Mouse (Mus musculus): ENCODE data around the gene Aoc2. TPM values are rescaled to one million over a fixed set of nuclear protein-coding genes. Genes with fewer than 3 reads are reported as not detected.
A peak's percentile ranks its signal among the peaks of the same experiment; 100 is the strongest.

Aoc2 gene
- polyA plus RNA-seq, 1 experiment from 2014 or later: 3.5 TPM

DNA sequence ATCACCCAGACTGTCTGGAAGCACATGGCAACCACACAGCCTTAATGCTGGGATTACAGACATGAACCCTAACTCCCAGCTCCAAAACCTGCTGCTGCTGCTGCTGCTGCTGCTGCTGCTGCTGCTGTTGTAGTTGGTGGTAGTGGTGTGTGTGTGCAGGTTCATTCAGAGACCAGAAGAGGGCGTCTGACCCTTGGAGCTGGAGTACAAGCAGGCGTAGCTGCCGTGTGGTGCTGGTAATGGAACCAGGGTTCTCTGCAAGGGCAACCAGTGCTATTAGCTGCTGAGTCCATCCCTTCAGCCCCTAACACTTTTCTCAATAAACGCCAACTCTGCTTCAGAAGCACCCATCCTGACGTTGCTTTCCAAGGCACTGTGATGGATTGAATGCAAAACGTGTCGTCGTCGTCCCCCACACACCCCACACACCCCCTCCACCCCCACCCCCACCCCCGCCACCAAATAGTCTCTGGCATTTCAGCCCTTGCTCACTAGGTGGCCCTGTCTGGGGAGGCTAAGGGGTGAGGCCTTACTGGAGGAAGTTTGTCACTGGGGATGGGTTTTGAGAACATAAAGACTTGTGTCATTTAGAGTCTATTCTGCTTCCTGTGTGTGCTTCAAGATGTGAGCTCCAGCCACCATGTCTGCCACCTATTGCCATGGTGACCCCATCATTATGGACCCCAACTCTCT is 22.4 kb downstream of the Aoc2 start:
- Histone ChIP-seq H3K27ac (no peak overlapping the region), H3K4me3 (no peak overlapping the region), H3K27me3 (no peaks in the 10 kb centered on the region), H3K4me2 (replicated peaks) (no peak overlapping the region), H3K36me3 (no peaks in the 10 kb centered on the region), H3K9me3 (replicated peaks) (no peaks in the 10 kb centered on the region), H3K9ac (no peak overlapping the region), H3K4me1 (no peaks in the 10 kb centered on the region)
- 77% methylated on average over 10 of the region's 10 CpGs for WGBS
- ATAC-seq (ENCODE audit: low FRiP score): no peak

- WGBS: 72% methylated on average over 7 of the region's 7 CpGs
These were observed 23.9 kb downstream of the Aoc2 start for GRCm38 (mm10) chr11:101348774-101349173.

GRCm38 (mm10) chr11:101349216-101349615 is 24.4 kb downstream of the Aoc2 start:
- Histone ChIP-seq H3K4me2 (replicated peaks) (no peak overlapping the region), H3K27ac (no peak overlapping the region), H3K4me1 (no peaks in the 10 kb centered on the region), H3K36me3 (no peaks in the 10 kb centered on the region), H3K27me3 (no peaks in the 10 kb centered on the region), H3K9me3 (replicated peaks) (no peaks in the 10 kb centered on the region), H3K9ac (no peak overlapping the region), H3K4me3 (no peak overlapping the region)
- 86% methylated on average over 3 of the region's 3 CpGs for WGBS
- no peak for ATAC-seq (ENCODE audit: low FRiP score)

More at GRCm38 (mm10) chr11:101348774-101349173, 23.9 kb downstream of the Aoc2 start:
- Histone ChIP-seq H3K36me3 (no peaks in the 10 kb centered on the region), H3K4me3 (no peak overlapping the region), H3K27ac (no peak overlapping the region), H3K9me3 (replicated peaks) (no peaks in the 10 kb centered on the region), H3K4me1 (no peaks in the 10 kb centered on the region), H3K9ac (no peak overlapping the region), H3K27me3 (no peaks in the 10 kb centered on the region), H3K4me2 (replicated peaks) (no peak overlapping the region)
- ATAC-seq (ENCODE audit: low FRiP score): no peak

GRCm38 (mm10) chr11:101351100-101351720 is 26.3 kb downstream of the Aoc2 start:
- H3K27ac ChIP-seq: no peak overlapping the region
- ATAC-seq (ENCODE audit: low FRiP score): no peak
- no peaks in the 10 kb centered on the region for H3K9me3 ChIP-seq (replicated peaks)
- H3K4me1 ChIP-seq: no peaks in the 10 kb centered on the region
- H3K36me3 ChIP-seq: no peaks in the 10 kb centered on the region
- H3K9ac ChIP-seq: no peak overlapping the region
- no peak overlapping the region for H3K4me3 ChIP-seq
- H3K4me2 ChIP-seq (replicated peaks): no peak overlapping the region
- WGBS: 67% methylated on average over 11 of the region's 11 CpGs
- H3K27me3 ChIP-seq: no peaks in the 10 kb centered on the region

DNA sequence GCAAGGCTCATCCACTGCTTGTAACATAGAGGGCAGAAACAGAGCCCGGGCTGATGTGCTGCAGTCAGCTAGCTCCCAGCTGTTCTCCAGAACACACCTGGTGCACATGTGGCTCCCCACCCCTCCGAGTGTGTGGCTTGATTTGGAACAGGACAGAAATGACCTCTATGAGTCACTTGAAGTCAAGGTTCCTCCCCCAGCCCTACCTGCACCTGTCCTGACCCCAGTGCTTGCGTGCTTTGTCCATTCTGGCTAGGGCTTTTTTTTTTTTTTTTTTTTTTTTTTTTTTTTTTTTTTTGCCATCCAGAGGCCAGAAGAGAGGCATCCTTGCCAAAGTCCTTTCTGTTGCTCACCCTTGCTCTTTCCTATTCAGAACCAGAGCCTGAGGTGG is 26.9 kb downstream of the Aoc2 start:
- Histone ChIP-seq H3K27ac (no peak overlapping the region), H3K36me3 (no peaks in the 10 kb centered on the region), H3K4me2 (replicated peaks) (no peak overlapping the region), H3K4me1 (no peaks in the 10 kb centered on the region), H3K27me3 (no peaks in the 10 kb centered on the region), H3K4me3 (no peak overlapping the region), H3K9me3 (replicated peaks) (no peaks in the 10 kb centered on the region), H3K9ac (no peak overlapping the region)
- no peak for ATAC-seq (ENCODE audit: low FRiP score)
- 86% methylated on average over 3 of the region's 3 CpGs for WGBS

DNA sequence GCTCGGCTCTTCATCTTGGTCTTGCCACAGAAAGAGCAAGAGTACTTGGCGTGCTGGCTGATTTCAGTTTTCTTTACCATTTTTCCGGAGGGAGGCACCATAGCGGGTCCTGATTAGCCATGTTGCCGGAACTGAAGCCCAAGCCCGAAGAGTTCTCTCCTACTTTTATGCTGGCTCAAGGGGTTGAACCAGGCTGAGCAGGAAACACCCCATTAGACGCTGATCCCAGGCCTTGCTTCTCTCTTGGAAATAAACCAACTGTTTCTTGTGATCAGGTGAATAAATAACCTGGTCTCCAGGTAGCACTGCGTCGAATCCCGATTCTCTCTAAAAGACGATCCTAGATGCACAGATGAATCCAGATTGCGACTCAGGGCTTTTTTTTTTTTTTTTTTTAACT is 28.6 kb downstream of the Aoc2 start:
- Histone ChIP-seq H3K4me1 (no peaks in the 10 kb centered on the region), H3K4me2 (replicated peaks) (no peak overlapping the region), H3K9ac (no peak overlapping the region), H3K27ac (no peak overlapping the region), H3K4me3 (no peak overlapping the region), H3K9me3 (replicated peaks) (no peaks in the 10 kb centered on the region), H3K36me3 (no peaks in the 10 kb centered on the region), H3K27me3 (no peaks in the 10 kb centered on the region)
- no peak for ATAC-seq (ENCODE audit: low FRiP score)
- WGBS: 92% methylated on average over 12 of the region's 12 CpGs

GRCm38 (mm10) chr11:101354438-101355010 is 29.7 kb downstream of the Aoc2 start:
- 90% methylated on average over 5 of the region's 5 CpGs for WGBS
- ATAC-seq (ENCODE audit: low FRiP score): no peak
- no peaks in the 10 kb centered on the region for H3K9me3 ChIP-seq (replicated peaks)

GRCm38 (mm10) chr11:101355916-101356315 is 31.1 kb downstream of the Aoc2 start:
- no peak overlapping the region for H3K9ac ChIP-seq
- H3K27ac ChIP-seq: no peak overlapping the region
- no peak overlapping the region for H3K4me3 ChIP-seq
- no peaks in the 10 kb centered on the region for H3K9me3 ChIP-seq (replicated peaks)
- no peaks in the 10 kb centered on the region for H3K27me3 ChIP-seq
- WGBS: 88% methylated on average over 2 of the region's 2 CpGs
- no peak for ATAC-seq (ENCODE audit: low FRiP score)
- H3K36me3 ChIP-seq: no peaks in the 10 kb centered on the region
- H3K4me2 ChIP-seq (replicated peaks): no peak overlapping the region
- no peaks in the 10 kb centered on the region for H3K4me1 ChIP-seq

More at GRCm38 (mm10) chr11:101354438-101355010, 29.7 kb downstream of the Aoc2 start:
- no peak overlapping the region for H3K4me2 ChIP-seq (replicated peaks)
- H3K36me3 ChIP-seq: no peaks in the 10 kb centered on the region
- no peak overlapping the region for H3K4me3 ChIP-seq
- H3K4me1 ChIP-seq: no peaks in the 10 kb centered on the region
- no peak overlapping the region for H3K27ac ChIP-seq
- no peaks in the 10 kb centered on the region for H3K27me3 ChIP-seq
- H3K9ac ChIP-seq: no peak overlapping the region

GRCm38 (mm10) chr11:101357505-101358182 is 32.8 kb downstream of the Aoc2 start:
- Histone ChIP-seq H3K4me2 (replicated peaks) (no peak overlapping the region), H3K36me3 (no peaks in the 10 kb centered on the region), H3K9ac (no peak overlapping the region), H3K27me3 (no peaks in the 10 kb centered on the region), H3K9me3 (replicated peaks) (no peaks in the 10 kb centered on the region), H3K4me3 (no peak overlapping the region), H3K4me1 (no peaks in the 10 kb centered on the region), H3K27ac (no peak overlapping the region)
- no peak for ATAC-seq (ENCODE audit: low FRiP score)
- whole genome bisulfite sequencing: 82% methylated on average over 3 of the region's 3 CpGs

DNA sequence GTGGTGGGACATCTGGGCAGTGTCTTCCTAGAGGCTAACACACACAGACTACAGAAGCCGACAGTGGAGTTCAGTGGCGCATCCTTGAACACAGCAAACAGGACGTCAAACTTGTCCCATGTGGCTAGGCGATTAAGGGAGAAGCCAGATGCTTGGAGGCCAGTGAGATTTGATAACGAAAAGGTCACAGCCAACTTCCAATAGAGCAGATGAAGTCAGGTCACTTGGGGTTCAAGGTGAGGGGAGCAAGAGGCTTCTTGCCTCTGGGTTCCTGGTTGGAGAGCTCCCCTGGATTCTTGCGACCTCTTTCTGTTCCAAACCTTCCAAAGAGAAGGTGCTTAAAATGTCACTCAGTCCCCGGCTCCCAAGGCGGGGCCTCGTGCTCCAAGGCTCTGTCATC is 34.9 kb downstream of the Aoc2 start:
- Histone ChIP-seq H3K4me3 (no peak overlapping the region), H3K9ac (no peak overlapping the region), H3K27me3 (no peaks in the 10 kb centered on the region), H3K36me3 (no peaks in the 10 kb centered on the region), H3K4me1 (no peaks in the 10 kb centered on the region), H3K27ac (no peak overlapping the region), H3K9me3 (replicated peaks) (no peaks in the 10 kb centered on the region), H3K4me2 (replicated peaks) (no peak overlapping the region)
- WGBS: 79% methylated on average over 9 of the region's 9 CpGs
- ATAC-seq (ENCODE audit: low FRiP score): no peak

DNA sequence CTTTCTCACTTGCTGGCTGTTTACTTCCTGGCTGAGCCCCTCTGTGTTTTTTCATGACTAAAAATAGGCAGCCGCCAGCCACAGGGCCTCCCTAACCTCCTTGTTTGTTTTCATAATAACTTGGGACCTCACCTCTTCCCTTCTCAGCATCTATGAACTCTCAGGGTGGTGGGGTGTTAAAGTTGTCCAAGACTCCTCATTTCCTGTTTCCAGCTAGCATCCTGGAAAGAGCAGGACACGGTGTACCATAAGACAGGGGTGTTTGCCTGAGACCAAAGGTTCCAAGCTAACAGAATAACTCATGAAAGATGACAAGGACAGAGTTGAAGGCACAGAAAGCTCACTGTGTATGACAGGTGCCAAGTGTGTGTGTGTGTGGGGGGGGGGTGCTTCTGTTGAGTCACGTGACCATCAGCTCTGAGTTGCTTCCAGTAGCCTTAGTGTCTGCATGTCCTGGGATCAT is 35.8 kb downstream of the Aoc2 start:
- Histone ChIP-seq H3K4me1 (no peaks in the 10 kb centered on the region), H3K9ac (no peak overlapping the region), H3K36me3 (no peaks in the 10 kb centered on the region), H3K4me2 (replicated peaks) (no peak overlapping the region), H3K9me3 (replicated peaks) (no peaks in the 10 kb centered on the region), H3K27ac (0 out of 2 replicates have a peak overlapping the region, but pooled peaks have one; percentile 30), H3K27me3 (no peaks in the 10 kb centered on the region), H3K4me3 (no peak overlapping the region)
- ATAC-seq (ENCODE audit: low FRiP score): no peak
- WGBS: 61% methylated on average over 3 of the region's 3 CpGs

DNA sequence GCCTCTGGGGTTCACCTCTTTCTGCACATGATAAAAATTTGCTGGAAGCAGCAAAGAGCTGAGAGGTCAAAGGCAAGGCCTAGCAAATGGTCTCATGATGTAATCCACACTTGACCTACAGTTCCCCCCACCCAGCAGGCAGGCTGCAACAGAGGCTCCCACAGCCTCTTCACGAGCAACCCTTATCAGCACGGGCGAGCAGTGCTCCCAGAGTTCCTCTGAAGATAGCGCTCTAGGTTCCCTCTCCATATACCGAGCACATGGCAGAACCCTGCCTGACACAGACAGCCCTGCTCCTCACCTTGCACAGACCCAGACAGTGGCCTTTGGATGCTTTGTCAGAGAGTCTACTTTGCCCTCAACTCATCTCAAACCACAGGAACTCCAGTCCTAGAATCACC is 39.7 kb downstream of the Aoc2 start:
- no peak for ATAC-seq (ENCODE audit: low FRiP score)
- no peak overlapping the region for H3K4me3 ChIP-seq

More for the DNA sequence above, 39.7 kb downstream of the Aoc2 start:
- H3K27me3 ChIP-seq: no peaks in the 10 kb centered on the region
- no peak overlapping the region for H3K9ac ChIP-seq
- H3K4me1 ChIP-seq: no peaks in the 10 kb centered on the region
- no peak overlapping the region for H3K4me2 ChIP-seq (replicated peaks)
- H3K9me3 ChIP-seq (replicated peaks): no peaks in the 10 kb centered on the region
- 81% methylated on average over 5 of the region's 5 CpGs for WGBS
- H3K27ac ChIP-seq: no peak overlapping the region
- no peaks in the 10 kb centered on the region for H3K36me3 ChIP-seq

All from hindbrain, embryonic 12.5 days (tissue).